Mouse (Mus musculus): ENCODE data around the gene Man1c1. TPM values are rescaled to one million over a fixed set of nuclear protein-coding genes. Genes with fewer than 3 reads are reported as not detected.
A peak's percentile ranks its signal among the peaks of the same experiment; 100 is the strongest.

Man1c1 gene
- total RNA-seq, 2 experiments from 2014 or later = 18.9 to 19.8 TPM

DNA sequence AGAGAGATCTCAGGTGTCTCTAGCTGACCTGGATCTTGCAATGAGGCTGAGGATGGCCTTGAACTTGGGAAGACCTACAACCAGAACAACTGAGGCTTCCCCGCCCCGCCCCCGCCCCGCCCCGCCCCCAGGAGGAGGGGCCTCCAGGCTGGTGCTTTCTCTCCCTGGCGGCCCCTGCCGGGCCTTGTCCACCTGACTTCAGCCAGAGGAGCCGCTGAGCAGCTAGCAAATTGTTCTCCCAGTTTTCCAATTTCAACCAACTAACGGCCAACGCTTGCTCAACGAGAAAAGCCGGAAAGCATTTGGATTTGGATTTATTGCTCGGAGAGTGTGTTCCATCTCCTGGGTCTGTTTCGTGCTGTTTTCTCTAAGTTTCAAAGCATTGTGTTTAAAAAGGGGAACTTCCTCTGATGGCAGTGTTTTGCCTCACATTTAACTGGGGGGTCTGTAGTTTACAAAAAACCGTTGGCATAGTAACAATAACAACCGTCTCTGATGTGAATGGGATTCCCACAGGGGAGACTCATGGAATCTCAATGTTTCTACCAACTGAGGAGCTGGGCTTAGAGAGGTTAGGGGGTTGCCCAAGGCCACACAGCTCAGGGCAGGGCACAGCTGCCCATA lies 146.4 kb downstream of the Man1c1 start:
- DNase-seq (ENCODE audit: low spot score in 2 of 2) = no peak

DNA sequence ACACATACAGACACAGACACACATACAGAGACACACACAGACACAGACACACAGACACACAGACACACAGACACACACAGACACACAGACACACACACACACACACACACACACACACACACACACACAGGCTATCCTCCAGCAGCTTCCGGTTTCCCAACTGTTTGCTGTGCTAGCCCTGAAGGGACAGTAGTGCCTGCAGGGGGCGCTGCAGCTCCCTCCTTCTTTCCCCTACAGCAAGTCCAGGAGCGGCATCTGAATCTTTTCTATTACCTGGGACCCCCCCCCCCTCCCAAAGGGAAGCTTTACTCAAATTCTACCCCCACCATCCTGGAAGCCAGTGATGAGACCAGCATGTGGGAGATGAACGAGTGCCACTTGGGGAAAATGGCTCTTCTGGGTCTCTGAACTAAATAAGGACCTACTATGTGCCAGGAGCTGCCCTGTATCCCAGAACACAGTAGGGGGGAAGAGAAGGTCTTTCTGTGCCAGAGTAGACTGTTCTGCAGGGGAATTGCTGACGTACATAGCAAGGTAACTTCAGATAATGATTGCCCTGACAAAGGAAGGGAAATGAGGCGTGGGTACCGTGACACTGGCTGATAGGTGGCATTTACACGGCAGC lies 148.0 kb downstream of the Man1c1 start:
- no peak for DNase-seq (ENCODE audit: low spot score in 2 of 2)

DNA sequence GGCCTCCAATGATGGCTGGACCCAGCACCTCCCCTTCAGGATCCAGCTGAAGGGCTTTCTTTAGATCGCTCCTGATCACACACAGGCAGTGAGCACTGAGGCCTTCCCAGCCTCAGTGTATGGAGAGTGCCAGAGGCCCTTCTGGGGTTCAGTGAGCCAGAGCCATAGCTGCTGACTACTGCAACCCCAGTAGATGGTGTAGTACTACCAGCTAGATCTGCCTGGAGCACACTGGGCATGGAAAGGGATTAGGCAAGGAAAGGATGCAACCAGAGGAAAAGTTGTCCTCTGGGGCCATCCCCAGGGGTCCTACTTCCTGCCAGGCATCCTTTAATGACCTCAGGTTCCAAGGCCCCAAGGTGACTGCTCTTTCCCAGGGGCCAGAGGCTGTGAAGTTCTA lies 150.5 kb downstream of the Man1c1 start:
- no peak for DNase-seq (ENCODE audit: low spot score in 2 of 2)

DNA sequence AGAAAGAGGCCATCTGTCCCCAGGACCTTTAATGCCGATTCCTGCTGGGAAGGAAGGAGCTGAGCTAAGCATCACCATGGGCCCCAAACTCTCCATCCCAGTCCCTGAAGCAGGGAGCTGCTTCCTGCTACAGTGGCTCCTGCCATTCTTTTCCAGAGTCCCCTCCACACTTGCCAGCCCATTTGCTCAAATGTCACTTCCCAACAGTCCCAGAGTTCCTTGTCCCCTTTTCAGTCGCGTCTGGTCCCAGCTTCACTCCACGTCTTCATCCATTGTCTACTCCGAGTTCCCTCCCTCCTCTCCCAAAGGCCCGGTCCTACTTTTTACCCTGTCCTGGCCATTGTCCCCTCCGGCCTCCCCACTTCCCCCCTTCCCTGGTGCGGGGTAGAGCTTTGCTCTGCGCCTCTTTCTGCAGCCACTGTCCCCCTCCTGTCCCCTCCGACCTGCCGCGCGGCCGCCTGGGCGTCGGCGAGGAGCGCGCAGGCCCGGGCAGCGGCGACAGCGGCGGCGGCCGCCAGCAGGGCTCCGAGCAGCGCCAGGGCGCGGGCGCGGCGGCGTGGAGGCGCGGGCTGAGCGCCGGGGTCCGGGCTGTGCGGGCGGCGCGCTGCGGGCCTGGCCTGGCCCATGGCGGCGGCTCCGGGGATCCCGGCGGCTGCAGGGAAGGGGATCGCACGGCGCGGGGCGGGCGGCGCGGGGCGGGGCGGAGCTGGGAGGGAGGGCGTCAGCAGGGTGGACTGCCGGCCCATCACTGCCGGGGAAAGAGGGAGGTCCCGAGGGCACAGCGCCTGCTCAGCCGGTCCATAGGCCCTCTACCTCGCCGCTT lies 152.4 kb downstream of the Man1c1 start, which contains the start of gene Selenon:
Selenon (minus strand) TSS at position 673 of the 823 bp plus-strand sequence.
- peak in 1 of 2 experiments; percentile 37 for DNase-seq (ENCODE audit: low spot score in 2 of 2)

DNA sequence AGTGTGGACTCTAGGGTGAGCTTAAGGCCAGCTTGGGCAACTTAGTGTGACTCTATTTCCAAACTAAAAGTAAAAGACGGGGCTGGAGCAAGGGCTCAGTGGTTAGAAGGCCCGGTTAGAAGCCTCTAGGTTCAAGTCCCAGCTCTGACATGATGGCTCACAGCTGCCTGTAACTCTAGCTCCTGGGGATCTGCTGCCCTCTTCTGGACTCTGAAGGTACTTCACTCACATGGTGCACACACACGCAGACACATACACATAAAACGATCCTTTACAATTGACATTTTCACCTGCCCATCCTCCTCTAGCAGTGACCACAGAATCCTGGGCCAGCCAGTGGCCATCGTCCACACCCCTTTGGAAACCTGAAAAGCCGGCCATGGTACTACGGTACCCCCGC lies 154.2 kb downstream of the Man1c1 start:
- DNase-seq (ENCODE audit: low spot score in 2 of 2) = no peak

DNA sequence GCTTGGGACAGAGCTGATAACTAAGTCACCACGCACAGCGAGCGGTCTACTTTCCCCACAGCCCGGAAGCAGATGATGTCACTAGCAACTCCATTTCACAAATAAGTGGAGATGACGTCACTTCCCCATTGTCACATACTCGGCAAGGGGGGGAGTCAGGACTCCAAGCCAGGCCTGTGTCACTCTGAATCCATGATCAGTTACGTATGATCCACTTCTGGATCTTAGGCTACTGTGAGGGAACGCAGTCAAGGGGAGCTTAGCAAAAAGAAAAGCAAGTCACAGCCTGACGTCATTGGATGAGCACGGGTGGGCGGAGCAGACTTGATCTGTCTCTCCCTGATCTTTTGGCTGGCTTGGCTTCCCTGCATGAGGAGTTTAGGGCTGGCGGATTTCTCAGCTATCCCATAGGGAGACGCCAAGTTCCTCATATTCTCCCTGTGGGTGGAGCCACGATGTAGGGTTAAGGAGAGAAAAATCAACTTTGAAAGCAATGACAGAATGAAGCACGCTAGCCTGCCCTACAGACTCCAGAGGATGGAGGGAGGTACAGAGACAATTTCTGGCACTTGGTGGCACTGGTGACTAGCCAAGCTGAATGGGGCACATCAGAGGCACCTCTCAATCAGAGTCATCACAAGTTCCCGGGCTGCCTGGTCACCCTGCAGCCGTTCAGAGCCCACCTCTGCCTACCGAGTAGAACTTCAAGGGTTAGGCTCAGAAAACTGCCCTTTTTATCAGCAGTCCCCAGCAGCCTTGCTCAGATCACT lies 155.7 kb downstream of the Man1c1 start:
- DNase-seq (ENCODE audit: low spot score in 2 of 2) = no peak

DNA sequence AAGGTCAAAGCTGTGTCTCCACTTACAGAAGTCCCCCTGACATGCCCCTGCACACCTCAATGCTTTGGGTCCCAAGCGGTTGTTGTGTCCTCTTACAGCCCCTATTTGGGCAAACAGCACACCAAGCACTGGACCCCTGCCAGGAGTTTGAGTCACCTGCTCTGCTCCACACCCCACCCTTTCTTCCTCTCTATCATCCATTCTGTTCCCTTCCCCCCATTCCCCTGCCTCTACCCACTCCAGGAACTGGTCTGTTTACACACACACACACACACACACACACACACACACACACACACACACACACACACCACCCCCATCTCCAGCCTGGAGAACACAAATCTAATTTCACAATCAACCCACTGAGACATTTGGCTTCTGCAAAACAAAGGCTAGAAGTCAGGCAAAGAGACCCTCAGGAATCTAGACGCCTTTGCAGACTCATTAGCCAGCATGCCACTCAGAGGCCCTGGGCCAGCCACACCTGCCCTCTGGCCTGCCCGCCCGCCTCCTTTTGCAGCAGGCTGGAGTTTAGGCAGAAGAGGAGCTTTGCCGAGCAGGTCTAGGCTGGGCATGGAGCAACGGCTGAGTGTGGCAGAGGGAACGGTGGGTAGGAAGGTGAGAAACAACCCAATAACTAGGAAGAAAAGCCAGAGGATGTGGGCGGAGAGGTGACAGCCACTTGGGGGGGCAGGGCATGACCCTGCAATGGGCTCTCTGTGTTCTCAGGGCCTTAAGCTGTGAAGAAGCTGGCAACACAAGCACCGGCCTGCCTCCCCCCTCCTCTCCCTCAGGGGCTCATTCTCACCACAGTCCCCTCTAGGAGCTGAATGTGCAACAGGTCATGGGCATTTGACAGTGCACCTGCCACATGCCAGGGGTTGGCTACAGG lies 157.0 kb downstream of the Man1c1 start:
- no peak for DNase-seq (ENCODE audit: low spot score in 2 of 2)

DNA sequence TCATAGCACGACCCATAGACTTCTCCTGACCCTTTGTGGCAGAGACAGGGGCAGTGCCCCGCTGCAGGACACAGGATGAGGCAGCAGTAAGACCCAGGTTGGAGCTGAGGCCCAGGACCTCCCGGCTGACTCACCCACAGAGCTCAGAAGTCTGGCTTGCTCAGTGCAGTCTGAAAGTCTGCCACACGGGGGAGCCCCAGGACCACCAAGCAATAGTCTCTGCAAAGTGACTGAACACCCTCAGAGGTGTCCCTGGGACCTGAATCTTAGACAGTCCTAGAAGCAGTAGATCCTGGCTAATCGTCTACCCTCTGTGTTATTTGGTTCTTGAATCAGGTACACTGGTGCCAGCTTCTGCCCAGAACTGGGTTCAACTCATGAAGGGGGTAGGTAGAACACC lies 160.8 kb downstream of the Man1c1 start:
- DNase-seq (ENCODE audit: low spot score in 2 of 2) = peak; percentile 92 to 93

DNA sequence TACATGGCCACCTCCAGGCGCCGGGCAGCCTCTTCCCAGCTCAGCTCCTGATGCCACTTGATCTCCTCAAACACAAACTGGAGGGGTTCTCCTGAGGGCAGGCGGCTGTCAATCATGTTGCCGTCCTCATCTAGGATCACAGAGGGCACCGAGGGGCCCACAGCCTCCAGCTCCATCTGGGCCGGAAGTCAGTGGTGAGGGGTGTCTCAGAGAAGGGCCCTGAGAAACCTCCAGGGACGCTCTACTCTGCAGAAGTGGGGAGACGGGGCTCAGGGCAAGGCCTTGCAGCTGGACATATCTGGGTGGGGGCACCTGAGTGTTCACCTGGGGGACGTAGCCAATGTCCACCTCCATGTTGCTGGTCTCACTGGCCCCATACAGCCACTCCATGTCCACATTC lies 161.4 kb downstream of the Man1c1 start:
- DNase-seq (ENCODE audit: low spot score in 2 of 2) = no peak

DNA sequence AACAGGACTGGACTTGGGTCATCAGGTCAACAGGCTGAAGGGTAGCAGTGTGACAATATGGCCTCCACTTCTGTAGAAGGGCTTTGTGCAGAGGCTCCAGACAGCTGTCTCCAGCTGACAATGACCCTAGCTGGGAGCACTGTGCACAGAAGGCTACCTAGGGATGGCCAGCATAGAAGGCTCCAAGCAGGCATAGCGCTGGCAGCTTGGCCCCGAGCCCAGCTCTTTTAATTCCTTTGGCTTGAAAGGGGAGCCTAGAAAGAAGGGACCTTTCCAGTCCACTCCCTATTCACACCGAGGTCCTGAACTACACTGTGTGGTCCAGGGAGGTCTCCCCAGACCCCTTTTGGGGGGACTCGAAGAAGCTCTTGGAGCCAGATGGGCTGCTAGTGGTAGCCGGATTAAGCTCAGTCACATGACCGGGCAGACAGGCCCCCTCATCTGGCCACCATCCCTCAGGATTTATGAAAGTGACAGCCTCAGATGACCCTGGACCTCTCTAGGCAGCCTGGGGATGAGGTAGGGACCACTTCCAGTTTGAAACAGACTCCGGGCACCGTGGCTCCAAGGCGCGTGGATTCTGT lies 165.0 kb downstream of the Man1c1 start:
- no peak for DNase-seq (ENCODE audit: low spot score in 2 of 2)

DNA sequence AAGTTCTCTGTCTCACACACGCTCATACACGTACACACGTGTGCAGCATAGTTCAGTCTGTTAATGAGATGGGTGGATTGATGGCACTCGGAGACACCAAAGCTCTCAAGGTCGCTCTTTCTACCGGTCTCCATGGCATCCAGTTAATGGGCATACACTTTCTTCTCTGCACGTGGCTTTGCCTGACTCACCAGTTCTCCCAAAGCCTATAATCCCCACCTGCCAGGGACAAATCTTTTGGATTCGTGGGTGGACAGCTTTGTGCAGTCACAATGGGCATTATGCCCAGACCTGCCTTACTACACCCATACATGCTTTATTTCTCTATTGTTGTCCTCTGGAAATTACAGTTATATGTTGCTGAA lies 168.3 kb downstream of the Man1c1 start:
- DNase-seq (ENCODE audit: low spot score in 2 of 2) = peak in 1 of 2 experiments; percentile 58

DNA sequence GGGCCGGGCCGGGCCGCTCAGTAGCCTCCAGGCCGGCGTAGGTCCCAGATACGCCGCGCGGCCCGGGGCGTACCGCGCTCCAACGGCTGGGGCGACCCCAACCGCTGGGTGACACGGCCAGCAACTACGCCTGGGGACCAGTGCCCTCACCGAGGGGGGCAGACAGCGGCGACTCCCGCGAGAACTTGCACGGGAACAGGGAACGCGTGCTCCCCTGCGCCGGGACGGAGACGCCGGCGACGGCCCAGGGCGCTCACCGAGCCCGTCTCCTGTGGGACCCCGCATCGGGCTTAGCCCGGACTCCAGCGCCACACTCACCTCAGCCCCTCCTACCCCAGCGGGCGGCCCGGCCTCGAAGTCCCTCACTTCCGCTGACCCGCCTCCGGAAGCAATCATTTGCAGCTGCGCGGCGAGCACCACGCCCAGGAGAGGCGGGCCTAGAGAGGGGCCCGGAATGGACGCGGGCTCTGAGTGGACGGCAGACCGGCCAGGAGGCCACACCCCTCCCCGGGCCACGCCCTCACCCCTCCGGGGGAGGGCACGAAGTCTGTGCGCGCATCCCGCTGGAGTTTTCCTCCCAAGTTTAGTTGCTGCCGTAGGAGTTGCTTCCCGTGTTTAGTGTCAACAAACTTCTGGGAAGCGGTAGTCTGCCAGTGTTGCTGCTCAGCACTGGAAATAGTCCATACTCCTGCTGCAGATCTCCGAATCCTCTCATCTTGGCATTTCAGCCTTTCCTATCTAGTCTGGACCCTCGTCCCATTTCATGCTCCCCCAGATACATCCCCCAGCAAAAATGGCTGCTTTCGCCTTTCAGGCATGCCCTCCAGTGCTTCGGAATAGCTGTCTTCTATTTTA lies 168.9 kb downstream of the Man1c1 start, which contains the start of gene Mtfr1l:
Mtfr1l (minus strand) TSS at position 456 of the 855 bp plus-strand sequence.
- DNase-seq (ENCODE audit: low spot score in 2 of 2) = peak; percentile 96 to 97

DNA sequence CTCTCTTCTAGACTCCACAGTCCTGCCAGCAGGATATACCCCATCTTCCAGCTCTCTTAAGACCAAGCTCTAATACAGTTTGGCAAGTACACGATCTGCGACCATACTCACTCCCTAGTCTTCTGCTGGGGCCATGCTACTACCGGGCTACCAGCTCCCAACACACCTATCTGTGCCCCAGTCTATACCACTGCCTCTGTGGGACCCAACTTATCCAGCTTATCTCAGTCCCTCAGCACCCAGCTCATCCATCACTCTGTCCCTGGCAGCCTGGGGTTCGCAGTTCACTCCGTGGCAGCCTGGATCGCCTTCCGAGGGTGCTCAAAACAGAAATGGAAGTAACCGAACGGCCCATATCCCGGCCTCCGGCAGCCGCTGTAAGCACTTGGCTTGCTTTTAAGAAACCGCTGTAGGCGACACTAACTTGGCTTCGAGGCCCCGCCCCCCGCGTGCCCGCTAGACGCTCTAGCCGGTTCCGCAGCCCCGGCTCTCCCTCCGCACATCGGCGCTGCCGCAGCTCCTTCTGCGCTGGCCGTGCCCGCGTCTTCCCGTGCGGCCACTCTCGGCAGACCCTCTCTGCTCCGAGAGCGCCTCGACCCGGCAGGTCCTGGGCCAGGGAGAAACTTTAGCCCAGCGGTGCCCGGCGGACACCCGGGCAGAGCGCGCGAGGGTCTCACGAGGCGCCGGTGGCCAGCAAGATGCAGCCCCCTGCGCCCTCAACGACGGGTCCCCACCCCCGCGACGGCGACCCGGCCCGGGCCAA lies 169.8 kb downstream of the Man1c1 start:
- peak; percentile 54 to 57 for DNase-seq (ENCODE audit: low spot score in 2 of 2)

DNA sequence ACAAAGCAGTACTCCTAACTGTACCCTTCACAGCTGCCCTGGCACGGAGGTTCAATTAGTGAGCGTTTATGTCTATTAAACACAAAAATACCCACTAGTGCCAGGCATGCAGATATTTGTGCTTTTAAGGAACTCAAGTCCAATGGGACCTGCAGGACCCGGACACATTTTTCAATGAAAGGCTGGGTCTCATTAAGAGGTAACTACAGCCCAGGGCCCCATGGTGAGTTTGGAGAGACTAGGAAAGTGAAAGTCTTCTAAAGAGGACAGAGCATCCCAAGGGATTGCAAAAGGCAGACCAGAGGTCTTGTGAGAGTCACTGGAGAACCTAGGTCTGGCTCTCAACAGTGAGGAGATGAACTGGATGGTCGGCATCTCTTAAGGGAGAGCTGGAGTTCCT lies 170.7 kb downstream of the Man1c1 start:
- DNase-seq (ENCODE audit: low spot score in 2 of 2) = no peak

DNA sequence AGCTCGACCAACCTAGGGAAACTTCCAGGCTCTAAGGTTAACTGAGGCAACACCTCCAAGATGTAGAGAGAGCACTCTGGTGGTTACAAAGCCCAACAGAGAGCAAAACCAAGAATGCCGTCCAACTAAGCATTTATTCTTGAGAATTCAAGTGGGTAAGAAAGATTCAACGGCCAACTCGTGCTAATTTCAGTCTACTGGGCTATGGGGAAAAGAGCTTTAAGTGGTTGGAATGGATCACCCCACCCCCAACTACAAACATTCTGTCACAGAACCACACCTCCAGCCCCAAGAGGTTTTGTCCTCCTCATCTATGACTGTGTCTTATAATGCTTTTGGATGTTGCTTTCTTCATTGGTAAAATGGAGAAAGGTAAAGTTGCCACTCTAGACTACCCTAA lies 171.2 kb downstream of the Man1c1 start:
- no peak for DNase-seq (ENCODE audit: low spot score in 2 of 2)

DNA sequence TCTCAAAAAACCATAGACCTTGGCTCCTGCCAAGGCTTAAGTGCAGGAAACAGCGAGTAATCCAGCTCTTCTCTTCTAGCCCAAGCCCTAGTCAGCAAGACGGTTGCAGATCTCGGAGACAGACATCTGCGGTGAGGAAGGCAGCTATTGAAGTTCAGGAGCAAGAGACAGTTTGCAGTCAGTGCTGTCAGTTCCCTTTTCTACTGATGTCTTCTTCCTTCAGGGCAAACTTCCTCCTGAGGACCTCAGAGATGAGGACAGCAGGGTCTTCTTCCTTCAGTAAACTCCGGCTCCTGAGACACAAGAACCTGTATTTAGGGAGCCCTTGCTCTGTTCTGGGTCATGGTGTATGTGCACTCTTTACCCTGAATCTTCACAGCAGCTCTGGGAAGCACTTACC lies 177.9 kb downstream of the Man1c1 start:
- DNase-seq (ENCODE audit: low spot score in 2 of 2) = no peak

DNA sequence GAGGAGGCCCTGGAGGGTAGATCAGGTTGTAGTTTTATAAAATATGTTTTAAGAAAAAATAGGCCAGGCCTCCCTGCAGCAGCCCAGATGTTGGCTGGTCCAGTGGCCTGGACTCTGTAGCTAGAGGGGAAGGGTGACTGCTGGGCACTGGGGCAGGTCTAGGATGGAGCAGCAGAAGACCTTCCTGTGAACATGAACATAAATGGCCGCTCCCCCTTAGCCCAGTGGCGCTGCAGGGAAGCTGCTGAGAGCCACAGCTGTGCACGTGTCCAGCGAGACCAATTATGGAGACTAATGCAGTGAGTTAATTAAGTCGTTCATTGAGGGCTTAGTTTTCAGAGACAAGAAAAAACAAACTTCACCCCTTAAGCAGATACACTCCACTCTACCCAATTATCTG lies 178.3 kb downstream of the Man1c1 start:
- DNase-seq (ENCODE audit: low spot score in 2 of 2) = no peak

DNA sequence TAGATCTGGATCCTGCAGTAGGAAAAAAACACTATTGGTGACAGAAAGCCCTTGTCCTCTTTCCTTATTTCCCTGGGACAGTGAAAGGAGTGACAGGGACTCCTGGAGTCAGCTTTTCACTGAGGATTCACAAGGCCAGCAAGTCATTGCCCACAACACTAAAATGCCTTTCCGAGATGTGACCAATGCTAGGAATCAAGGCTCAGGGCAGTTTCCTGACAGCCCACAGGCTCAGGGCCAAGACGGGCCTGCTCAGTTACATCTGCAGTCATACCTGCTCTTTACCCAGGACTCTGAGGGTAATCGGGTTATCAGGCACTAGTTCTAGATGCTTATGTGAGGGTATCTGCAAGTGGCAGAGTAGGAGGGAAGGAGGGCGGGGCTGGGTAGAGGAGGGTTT lies 180.6 kb downstream of the Man1c1 start:
- no peak for DNase-seq (ENCODE audit: low spot score in 2 of 2)

Measured in layer of hippocampus, postnatal 14 days (tissue).